Mouse (Mus musculus) WW6 (cell line): ENCODE results near the gene Ankrd44.

Experiments used
- DNase-seq: peaks from one replicate; pipeline ENCODE4 v3.0.0-alpha.2; 2013; ENCODE audit warnings: low read depth, low spot score

Ankrd44 gene

GRCm38 (mm10) chr1:54888449-54888848 lies 37.7 kb downstream of the Ankrd44 start:
- DNase-seq, result no peak

- DNase-seq, result no peak
These were observed 38.3 kb downstream of the Ankrd44 start for GRCm38 (mm10) chr1:54887873-54888272.

GRCm38 (mm10) chr1:54882856-54883467 lies 43.2 kb downstream of the Ankrd44 start:
- no peak for DNase-seq

GRCm38 (mm10) chr1:54881523-54881922 lies 44.7 kb downstream of the Ankrd44 start:
- DNase-seq, result no peak

DNA sequence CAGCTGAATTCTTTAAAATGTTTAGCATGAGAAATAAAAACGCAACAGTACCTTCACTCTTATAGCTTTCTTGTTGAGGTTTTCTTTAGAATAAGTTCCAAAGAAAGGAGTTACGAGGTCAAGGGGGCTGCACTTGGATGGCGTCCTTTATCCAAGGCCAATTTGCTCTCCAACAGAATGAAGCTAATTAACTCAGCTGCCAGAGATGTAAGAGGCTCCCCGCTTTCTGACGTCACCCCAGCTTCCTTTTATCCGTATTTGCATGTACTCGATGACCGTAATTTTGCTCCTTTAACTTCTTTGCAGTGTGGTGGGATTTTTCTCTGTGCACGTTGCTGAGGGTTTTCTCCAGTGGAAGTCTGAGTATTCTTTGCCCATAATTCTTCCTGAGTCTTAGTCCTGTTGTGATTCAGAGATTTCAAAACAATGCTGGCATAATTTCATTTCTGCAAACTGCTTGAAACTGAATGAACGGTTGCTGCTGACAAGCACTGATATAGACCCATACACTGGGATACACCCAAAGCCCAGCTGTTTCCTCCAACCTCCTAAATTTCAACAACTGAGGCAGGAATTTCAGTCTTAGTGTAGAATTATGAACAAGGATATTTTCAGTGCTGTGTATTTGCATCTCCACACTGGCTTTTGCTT lies 48.6 kb downstream of the Ankrd44 start:
- no peak for DNase-seq

DNA sequence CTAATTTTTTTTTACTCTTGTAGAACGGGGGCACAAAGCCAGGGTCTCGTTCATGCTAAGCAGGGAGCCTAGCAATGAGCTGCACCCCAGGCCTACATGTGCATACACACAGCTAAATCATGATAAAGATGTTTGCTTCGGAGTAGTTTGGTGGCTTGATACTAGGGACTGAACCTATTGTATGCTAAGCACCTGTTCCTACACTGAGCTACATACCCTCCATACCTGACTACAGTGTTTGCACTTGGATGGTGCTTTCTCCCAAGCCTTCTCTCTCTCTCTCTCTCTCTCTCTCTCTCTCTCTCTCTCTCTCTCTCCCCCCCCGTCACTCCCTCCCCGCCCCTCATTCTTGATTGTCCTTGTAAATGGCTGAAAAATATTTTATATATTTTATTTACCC lies 49.2 kb downstream of the Ankrd44 start:
- DNase-seq, result no peak

- no peak for DNase-seq
These were observed 52.1 kb downstream of the Ankrd44 start for GRCm38 (mm10) chr1:54874094-54874493.

GRCm38 (mm10) chr1:54872857-54873616 lies 53.1 kb downstream of the Ankrd44 start:
- DNase-seq, result no peak

DNA sequence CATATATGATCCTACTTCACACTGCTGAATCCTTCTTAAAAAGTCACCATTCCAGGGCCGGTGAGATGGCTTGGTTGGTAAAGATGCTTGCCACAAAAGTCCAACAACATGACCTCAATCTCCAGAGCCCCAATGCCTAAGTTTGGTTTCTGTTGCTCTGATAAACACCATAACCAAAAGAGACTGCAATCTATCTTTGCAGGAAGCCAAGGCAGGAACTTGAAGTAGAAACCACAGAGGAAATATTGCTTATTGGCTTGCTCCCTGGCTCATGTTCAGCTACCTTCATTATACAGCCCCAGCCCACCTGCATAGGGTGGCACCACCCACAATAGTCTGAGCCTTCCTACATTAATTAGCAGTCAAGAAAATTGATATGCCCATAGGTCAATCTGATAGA lies 54.9 kb downstream of the Ankrd44 start:
- DNase-seq, result no peak

DNA sequence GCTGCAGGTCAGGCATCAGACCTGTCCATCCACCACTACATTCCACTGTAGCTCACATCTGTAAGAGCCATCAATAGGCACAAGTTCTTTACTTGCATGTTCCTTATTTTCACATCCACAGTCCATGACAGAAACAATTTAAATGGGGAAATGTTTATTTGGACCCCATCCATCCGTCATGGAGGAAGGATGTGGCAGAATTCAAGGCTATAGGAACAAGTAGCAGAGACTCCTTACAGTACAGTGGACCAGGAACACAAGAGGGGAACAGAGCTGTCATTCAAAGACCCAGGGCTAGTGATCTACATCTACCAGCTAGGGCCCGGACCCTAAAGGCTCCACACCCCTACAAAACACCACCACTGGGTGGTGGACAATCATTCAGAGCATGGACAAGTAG lies 55.6 kb downstream of the Ankrd44 start:
- DNase-seq, result no peak

DNA sequence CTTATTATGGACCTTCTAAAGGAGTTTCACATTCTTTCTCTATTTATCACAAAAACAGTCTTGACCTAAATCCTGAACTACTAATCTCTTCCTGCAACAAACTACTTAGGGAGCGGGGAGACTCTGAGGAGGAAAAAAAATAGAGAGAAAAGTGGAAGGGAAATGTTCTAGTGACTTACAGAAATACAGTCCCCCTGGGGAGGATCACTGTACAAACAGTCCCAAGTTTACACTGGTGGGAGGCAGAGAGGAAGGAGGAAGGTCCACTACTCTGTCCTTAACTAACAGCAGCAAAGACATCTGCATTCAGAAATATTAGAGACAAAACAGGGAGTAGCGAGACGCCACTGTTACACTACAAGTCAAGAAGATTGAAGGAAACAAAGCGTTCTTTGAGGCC lies 59.0 kb downstream of the Ankrd44 start:
- no peak for DNase-seq

DNA sequence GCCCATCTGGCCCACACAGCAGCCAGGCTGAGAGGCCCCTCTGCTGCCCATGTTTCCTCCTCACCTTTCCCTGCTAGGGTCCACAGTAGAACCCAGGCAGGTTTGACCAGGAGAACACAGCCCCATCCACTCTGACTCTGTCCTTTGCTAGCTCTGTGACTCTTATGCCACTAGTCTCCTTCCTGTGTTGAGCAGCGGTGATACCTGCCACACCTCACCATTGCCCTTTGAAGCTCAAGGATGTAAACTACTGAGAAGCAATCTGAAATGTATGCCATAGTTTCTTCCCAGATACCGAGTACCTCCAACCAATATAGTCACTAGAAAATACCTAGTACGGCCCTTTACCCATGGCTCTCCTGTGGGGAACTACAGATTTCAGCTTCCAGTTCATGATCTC lies 60.1 kb downstream of the Ankrd44 start:
- no peak for DNase-seq

DNA sequence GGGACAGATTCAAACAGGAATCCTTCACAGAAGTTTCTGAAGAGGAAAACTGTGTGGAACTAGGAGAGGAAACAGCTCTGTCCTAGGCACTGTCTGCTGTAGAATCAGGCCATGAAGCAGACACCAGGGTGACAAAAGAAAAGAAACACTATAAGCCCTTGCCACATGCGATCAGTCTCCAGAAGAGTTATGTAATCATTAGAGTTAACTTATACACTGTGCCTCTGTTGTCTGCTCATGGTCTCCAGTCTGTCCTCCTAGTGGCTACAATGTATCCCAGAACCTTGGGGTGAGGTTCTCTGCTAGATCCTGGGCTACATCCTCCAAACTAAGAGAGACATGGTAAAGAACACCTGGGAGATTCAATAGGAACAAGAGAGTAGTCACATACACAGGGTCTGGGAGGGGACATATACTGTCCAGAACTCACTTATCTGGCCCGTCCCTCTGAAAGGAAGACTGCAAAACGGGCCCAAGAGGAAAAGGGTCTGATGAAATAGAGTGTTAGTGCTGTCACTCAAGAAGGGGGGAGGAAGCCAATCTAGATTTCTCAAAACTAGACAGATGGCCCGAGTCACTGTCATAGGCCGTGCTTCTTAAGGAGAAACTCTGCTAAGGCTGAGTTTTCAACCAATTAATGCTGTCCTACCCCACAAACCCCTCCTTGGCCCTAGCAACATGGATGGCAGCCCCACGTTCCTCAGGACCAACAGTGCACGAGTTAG lies 61.1 kb downstream of the Ankrd44 start:
- no peak for DNase-seq

DNA sequence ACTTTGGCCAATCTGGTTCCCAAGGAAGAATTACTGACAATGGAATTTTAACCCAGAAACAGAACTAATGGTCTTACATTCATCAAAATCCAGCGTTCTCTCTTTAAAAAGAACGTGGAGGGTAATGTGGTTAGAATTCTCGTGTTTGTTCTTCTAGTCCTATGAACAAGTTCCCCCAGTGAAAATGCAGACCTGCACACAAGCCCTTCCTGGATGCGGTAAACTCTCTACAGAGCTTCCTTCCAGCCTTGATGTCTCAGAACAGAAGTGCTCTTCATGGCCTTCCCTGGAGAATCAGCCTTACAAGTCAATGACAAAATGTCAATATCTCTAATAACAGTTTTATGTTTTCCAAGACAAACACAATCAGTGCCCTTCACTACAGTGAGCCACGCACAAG lies 65.8 kb downstream of the Ankrd44 start:
- DNase-seq, result no peak

DNA sequence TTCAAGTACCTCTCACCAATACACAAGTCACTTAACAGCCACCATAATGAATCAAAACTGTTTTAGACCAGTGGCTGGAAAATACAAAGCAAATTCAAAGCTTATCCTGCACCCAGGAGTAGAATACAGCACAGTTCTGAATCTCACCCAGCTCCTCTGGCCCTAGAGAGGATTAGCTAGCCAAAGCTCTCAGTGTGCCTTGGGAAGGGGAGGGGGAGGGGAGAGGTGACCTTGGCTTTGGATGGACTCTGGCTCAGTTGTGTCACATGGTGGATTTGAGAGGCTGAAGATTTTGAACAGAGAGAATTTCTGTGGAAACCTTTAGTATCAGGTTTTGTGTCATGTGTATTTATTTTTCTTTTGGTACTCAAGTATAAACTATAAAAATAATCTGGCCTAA lies 66.3 kb downstream of the Ankrd44 start:
- no peak for DNase-seq

- DNase-seq, result no peak
These were observed 67.3 kb downstream of the Ankrd44 start for GRCm38 (mm10) chr1:54858898-54859297.

- DNase-seq, result no peak
These were observed 69.7 kb downstream of the Ankrd44 start for GRCm38 (mm10) chr1:54856502-54856901.

DNA sequence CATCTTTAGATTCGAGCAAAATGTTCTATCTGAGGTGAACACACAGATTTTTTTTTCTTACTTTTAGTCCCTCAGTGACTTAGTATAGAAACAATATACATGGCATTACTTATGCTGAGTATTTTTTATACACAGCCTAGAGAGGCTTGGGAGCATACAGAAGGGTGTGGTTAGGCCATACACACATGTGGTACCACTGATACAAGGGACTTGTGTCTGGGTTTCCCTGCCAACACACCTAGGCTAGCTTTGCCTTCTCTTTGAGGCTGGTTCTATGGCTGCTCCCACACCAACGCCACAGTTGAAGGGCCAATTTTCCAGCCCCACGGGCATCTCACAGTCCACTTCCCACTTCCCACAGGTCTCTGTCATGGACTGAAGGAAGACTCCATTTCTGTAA lies 70.2 kb downstream of the Ankrd44 start:
- no peak for DNase-seq

DNA sequence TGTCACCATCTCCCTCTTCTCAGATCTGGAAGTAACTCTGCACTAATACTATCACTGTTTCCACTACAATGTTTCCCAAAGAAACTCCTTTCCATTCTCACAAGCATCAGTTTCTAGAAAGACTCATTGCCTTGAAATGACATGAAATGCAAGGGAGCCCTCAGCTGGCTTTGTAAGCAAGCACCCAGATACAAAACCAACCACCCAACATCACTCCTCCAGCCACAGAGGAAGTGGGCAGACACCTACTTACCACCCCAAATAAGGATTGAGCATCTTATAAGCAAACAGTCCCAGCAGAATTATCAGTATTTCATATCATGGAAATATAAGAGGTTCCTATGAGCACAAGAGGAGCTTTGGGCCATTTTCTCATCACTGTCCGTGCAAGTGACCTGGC lies 71.8 kb downstream of the Ankrd44 start:
- DNase-seq, result no peak

DNA sequence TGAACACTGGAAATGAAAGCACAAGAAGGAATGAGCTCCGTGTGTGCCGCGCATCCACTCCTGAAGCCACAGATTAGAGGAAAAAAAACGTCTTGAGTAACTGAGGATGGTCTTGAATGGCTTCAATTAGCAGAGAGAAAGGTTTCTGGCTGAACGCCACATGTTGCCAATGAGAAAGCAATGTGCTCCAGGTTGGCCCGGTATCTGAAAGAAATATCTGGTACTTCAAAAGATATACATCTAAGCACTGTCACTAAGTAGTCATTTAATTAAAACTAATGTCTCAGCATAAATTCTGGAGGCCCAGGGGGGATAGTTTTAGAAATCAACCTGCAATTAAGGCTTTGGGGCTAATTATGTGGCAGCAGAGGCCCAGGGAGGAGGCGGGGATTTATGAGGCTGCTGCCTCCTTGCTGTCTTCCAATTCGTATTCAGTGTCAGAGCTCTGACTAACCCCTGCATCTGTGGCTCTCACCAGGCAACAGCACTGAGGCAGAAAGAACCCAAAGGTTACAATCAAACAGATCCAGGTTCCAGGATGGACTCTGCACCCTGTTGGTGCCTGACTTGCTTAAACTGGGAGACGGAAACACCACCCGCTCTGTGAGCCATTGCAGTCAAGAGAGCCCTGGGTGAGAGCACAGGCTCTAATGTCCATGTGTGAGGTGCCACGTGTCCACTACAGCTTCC lies 72.7 kb downstream of the Ankrd44 start:
- no peak for DNase-seq

- DNase-seq, result no peak
These were observed 74.6 kb downstream of the Ankrd44 start for GRCm38 (mm10) chr1:54851610-54852009.

- no peak for DNase-seq
These were observed 76.1 kb downstream of the Ankrd44 start for GRCm38 (mm10) chr1:54850077-54850476.
